Mouse (Mus musculus): Measurements from ENCODE around the gene Plekha8. TPM values are rescaled to one million over a fixed set of nuclear protein-coding genes. Genes with fewer than 3 reads are reported as not detected.
A peak's percentile ranks its signal among the peaks of the same experiment; 100 is the strongest.

Gene Plekha8
- total RNA-seq, 2 experiments from 2014 or later, result 15.8 to 17.6 TPM

- DNase-seq, result peak; percentile 73
Measured at GRCm38 (mm10) chr6:54586175-54586574, 8.7 kb upstream of the Plekha8 start.

- no peak for DNase-seq
Measured at GRCm38 (mm10) chr6:54586911-54587310, 8.0 kb upstream of the Plekha8 start.

DNA sequence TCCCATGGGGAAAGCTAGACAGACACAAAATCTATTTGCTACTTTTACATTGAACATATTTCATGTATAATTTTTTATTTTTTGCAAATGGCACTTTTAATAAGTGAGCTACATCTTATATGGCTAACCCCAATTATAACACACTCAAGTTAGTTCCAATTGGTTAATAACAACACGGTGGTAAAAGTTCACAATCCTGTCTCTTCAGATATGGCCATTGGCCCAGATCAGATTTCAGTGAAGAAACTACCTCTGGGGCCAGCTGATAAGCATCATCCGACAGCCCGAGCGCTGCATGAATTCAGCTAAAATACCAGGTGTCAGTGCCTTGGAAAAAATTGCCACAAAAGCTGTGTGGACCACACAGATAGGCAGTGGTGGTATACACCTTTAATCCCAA lies 7.2 kb upstream of the Plekha8 start:
- no peak for DNase-seq

- DNase-seq, result no peak
Measured at GRCm38 (mm10) chr6:54588212-54588611, 6.7 kb upstream of the Plekha8 start.

GRCm38 (mm10) chr6:54590691-54591090 lies 4.2 kb upstream of the Plekha8 start:
- DNase-seq, result no peak

DNA sequence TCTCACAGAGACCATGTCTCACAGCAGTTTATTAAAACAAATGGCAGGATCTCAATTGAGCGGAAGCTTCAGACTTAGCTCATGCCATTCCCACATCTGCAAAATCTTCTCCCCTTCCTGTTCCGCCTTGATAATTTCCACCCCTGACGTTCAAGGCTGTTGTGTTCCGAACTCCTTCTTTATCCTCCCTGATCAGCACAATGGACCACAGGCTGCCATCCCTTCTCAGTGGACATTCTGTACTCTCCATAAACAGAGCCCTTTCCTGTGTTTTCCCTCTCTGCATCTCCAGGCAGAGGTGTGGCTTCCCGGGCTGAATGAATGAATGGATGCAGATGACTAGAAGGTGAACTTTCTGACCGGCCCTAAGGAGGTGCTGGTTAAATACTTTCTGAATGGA lies 3.1 kb upstream of the Plekha8 start:
- no peak for DNase-seq

DNA sequence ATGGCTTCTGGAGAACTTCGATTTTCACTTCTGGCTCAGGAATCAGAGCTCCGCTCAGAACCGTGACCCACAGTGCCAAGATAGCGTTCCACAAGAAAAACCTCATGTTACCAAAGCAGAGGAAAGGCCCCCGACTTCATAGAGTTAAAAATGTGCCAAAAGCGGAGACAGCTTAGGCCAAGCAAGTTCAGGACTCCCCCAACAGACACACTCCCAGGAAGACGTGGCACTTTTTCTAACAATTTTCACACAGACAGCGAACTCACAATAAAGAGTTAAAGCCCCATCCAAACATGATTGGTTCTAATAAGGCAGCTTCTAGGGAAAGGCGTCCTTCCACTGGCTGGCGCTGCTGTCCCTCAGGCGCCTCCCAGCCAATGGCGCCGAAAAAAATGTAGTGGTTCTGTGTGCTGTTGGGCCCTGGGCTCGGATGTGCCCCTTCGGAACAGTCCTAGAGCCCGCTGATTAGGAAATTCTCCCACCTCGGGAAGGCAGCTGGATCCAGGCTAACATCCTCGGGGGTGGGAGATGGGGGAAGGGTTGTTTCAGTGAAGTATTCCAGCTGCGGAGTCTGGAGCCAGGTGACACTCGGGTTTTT lies 1.9 kb upstream of the Plekha8 start:
- DNase-seq, result peak; percentile 94

DNA sequence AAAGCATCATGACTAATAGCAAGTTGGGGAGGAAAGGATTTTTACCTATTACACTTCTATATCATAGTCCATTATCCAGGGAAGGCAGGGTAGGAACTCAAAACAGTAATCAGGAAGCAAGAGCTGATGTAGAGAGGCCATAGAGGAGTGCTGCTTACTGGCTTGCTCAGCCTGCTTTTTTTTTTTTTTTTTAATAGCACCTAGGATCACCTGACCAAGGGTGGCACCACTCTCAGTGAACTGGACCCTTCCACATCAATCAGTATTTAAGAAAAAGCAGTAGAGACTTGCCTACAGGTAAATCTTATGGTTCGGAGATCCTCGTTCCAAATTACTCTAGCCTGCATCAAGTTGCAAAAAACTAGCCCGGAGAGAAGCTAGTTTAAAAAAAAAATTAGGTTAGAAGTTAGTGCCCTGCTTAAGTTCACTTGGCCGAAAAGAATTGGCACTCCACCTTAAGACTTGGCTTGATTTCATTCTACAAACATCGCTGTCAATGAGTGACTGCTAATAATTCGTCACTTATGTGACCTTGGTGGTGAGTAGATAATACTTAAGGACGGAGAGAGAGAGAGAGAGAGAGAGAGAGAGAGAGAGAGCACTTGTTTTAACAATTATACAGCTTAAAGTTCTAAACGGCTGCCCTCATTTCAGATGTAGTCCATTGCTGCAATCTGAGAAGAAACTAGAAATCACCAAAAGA lies 994 bp upstream of the Plekha8 start:
- DNase-seq, result no peak

- DNase-seq, result no peak
Measured at GRCm38 (mm10) chr6:54595330-54595878, 493 bp downstream of the Plekha8 start.

DNA sequence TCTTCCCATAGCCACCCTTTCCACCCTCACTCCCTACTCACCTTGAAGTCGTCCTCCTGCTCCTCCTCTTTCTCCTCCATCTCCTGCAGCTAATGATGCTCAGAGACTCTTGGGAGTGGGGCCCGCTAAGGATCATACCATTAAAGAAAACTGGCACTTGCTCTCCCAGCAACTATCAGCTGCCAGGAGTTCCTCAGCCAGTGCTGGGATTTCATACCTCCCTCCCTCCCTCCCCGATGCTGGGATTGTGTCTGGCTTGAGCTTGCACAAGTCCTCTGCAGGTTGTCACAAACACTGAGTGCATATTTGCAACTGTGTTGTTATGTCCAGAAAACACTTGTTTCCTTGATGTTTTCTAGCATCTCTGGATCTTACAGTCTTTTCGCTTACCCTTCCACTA lies 2.3 kb downstream of the Plekha8 start, which contains the start of gene Fkbp14:
Gene Fkbp14, minus strand, starts transcription at position 101 of the 400 bp plus-strand sequence.
- no peak for DNase-seq

GRCm38 (mm10) chr6:54597711-54598110 lies 2.8 kb downstream of the Plekha8 start:
- no peak for DNase-seq

- DNase-seq, result no peak
Measured at GRCm38 (mm10) chr6:54600681-54601347, 5.9 kb downstream of the Plekha8 start.

- DNase-seq, result no peak
Measured at GRCm38 (mm10) chr6:54602891-54603290, 8.0 kb downstream of the Plekha8 start.

GRCm38 (mm10) chr6:54604001-54604715 lies 9.2 kb downstream of the Plekha8 start:
- DNase-seq, result peak; percentile 82

GRCm38 (mm10) chr6:54606241-54606640 lies 11.3 kb downstream of the Plekha8 start:
- DNase-seq, result no peak

DNA sequence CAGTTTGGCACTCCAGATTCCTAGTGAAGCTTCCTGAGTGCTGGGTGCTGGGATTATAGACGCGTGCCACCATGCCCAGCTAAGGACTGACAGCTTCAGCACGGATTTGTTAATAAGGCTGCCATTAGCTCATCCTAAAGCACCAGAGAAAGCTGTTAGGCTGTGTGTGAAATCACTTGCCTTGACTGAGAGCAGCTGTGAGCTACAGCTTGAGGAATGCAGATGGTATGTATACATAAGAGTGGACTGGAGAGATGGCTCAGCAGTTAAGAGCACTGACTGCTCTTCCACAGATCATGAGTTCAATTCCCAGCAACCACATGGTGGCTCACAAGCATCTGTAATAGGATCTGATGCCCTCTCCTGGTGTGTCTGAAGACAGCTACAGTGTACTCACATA lies 22.5 kb downstream of the Plekha8 start:
- DNase-seq, result no peak

DNA sequence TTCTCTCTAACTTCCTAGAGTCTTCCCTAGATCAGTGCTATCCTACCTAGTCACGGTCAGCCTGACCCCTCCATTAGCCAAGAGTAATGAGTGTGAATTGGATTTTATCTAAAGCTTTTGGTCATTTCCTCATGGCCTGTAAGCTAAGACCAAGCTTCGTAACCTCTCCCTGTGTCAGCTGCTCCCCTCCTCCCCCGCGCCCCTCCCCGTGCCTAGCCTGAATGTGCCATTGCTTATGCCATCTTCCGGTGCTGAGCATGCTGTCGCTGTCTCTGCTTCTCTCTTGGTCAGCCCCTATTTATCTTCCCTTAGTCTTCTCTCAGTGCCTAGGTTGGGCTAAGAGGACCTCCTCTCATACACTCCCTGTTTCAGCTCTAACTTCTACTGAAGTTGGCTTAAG lies 24.6 kb downstream of the Plekha8 start:
- DNase-seq, result no peak

- no peak for DNase-seq
Measured at GRCm38 (mm10) chr6:54620357-54620756, 25.4 kb downstream of the Plekha8 start.

- DNase-seq, result no peak
Measured at GRCm38 (mm10) chr6:54628381-54628780, 33.5 kb downstream of the Plekha8 start.

DNA sequence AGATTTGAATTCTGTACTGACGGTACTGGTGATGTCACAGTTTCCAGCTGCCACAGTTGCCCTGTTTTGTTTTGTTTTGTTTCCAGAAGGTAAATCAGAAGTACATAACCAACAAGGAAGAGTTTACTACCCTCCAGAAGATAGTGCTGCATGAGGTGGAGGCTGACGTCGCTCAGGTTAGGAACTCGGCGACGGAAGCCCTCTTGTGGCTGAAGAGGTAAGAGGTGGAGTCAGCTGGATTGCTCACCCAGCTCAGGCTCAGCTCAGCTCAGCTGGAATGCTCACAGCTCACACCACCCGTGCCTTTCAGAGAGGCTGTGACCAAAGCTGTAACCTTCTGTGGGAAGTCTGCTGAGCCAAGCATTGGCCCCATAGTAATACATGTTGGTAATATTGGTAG lies 34.8 kb downstream of the Plekha8 start:
- DNase-seq, result peak; percentile 36

DNA sequence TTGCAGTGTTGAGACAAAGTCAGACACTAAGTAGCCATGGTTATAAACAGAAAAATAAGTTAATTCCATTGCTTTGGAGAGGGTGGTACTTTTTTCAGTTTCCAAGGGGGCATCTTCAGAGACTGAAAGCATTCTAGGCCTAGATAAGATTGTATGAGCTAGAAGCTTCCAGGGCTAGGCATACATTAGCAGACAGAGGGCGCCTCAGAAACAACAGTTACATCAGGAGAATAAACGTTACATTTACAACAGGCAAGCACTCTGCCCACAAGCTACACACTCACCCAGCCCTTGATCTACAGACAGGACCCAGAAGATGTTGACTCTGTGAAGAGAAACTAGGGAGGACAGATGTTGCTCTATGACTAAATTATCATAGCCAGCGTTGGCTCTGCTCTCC lies 36.6 kb downstream of the Plekha8 start:
- no peak for DNase-seq

GRCm38 (mm10) chr6:54639877-54640276 lies 45.0 kb downstream of the Plekha8 start:
- no peak for DNase-seq

DNA sequence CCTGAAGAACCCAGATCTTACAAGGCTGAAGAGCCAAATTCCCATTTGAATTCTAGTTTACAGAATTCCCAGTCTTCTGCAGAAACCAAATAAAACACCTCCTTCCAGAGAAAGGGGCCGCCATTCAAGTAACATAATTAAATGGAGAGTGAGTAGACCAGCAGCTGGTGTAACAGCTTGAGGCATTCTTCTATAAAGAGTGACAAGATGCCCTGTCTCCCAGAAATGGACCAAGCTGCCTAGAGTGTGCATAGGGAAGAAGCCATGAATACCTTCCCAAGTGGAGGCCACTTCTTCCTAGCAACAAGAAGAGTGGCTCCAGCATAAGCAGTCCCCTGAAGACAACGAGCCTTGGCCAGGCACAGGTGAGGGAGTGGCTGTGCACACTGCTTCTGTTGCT lies 47.0 kb downstream of the Plekha8 start:
- DNase-seq, result no peak
